ENCODE assay signal across 8 mouse cellular contexts in genomic region chr9:96669877-96670276, GRCm38 (mm10). TPM values are rescaled to one million over a fixed set of nuclear protein-coding genes. Genes with fewer than 3 reads are reported as not detected.
DNase-seq lines count a peak whose midpoint lies in the region; ATAC-seq and TF ChIP-seq lines count a peak whose summit lies in the region.

No protein-coding gene starts in this region.

- in situ Hi-C loops in CH12.LX (cut with MboI; ENCODE audit: low pct_ligation_motif_present, low pct_unique_long_range_greater_than_20kb, low sequenced_read_pairs) = loop anchor here (5.0 to 10.0 kb wide), 3 partner anchors 87 to 385 kb away; no protein-coding TSS in a partner anchor

- peak overlapping the region; percentile 64 for H3K4me2 ChIP-seq in CH12.LX (ENCODE audit: insufficient read depth, low read depth, poor library complexity, severe bottlenecking)
- peak overlapping the region; percentile 57 for H3K4me2 ChIP-seq in forebrain, embryonic 11.5 days (ENCODE audit: low read depth, low read length, severe bottlenecking)
- H3K4me2 ChIP-seq in heart, embryonic 16.5 days (ENCODE audit: low read depth, low read length) = peak overlapping the region; percentile 86
- peak overlapping the region; percentile 69 for H3K4me2 ChIP-seq in liver, embryonic 15.5 days
- peak overlapping the region; percentile 55 for H3K4me2 ChIP-seq in neural tube, embryonic 12.5 days (replicated peaks)

- H3K27me3 ChIP-seq in CH12.LX (replicated peaks) = no peaks in the 10 kb centered on the region
- H3K27me3 ChIP-seq in forebrain, embryonic 11.5 days (ENCODE audit: control insufficient read depth, insufficient read depth, low read length) = no peaks in the 10 kb centered on the region
- H3K27me3 ChIP-seq in heart, embryonic 16.5 days (ENCODE audit: control insufficient read depth, insufficient read depth, low read length) = no peaks in the 10 kb centered on the region
- H3K27me3 ChIP-seq in liver, embryonic 15.5 days = no peaks in the 10 kb centered on the region
- no peaks in the 10 kb centered on the region for H3K27me3 ChIP-seq in neural tube, embryonic 12.5 days (replicated peaks)

- peak overlapping the region; percentile 63 for H3K27ac ChIP-seq in CH12.LX (ENCODE audit: insufficient read depth, low read depth)
- peak overlapping the region; percentile 47; the same call in 1 of the 2 replicates for H3K27ac ChIP-seq in forebrain, embryonic 11.5 days (ENCODE audit: low read depth, low read length)
- no peak overlapping the region for H3K27ac ChIP-seq in heart, embryonic 16.5 days (ENCODE audit: low read length)
- no peak overlapping the region for H3K27ac ChIP-seq in liver, embryonic 15.5 days (replicated peaks)
- peak overlapping the region; percentile 47 for H3K27ac ChIP-seq in neural tube, embryonic 12.5 days

- peak; percentile 99 for DNase-seq in CH12.LX (ENCODE audit: extremely low read depth)
- peak; percentile 92 for DNase-seq in c-Kit-positive CD71-positive TER-119-negative erythroid progenitor cells, embryonic 14.5 days (ENCODE audit: low read depth)
- DNase-seq in forebrain, embryonic 11.5 days (ENCODE audit: low spot score) = peak; percentile 95
- DNase-seq in kidney, postnatal 36 days = peak; percentile 97 to 98
- peak; percentile 96 for DNase-seq in telencephalon, adult 2 months (ENCODE audit: low read depth, low spot score)

- no peaks in the 10 kb centered on the region for H3K9me3 ChIP-seq in CH12.LX (replicated peaks; ENCODE audit: low read length)
- H3K9me3 ChIP-seq in forebrain, embryonic 11.5 days (ENCODE audit: control insufficient read depth, low read length) = no peaks in the 10 kb centered on the region
- no peaks in the 10 kb centered on the region for H3K9me3 ChIP-seq in heart, embryonic 16.5 days (replicated peaks; ENCODE audit: control insufficient read depth, low read length)
- H3K9me3 ChIP-seq in liver, embryonic 15.5 days (replicated peaks) = no peaks in the 10 kb centered on the region
- H3K9me3 ChIP-seq in neural tube, embryonic 12.5 days = no peaks in the 10 kb centered on the region

- WGBS in forebrain, embryonic 11.5 days = 3% methylated on average over 15 of the region's 15 CpGs
- 4% methylated on average over 15 of the region's 15 CpGs for WGBS in heart, embryonic 16.5 days
- 1% methylated on average over 15 of the region's 15 CpGs for WGBS in liver, embryonic 15.5 days (ENCODE audit: insufficient replicate concordance)
- WGBS in neural tube, embryonic 12.5 days = 5% methylated on average over 15 of the region's 15 CpGs

- peak; percentile 80 for TF ChIP-seq POLR2A in CH12.LX (IDR thresholded peaks at IDR 0.05; ENCODE audit: low read depth, low read length)

- dilution Hi-C loops in CH12.LX (cut with MboI; ENCODE audit: extremely low pct_ligation_motif_present, extremely low pct_unique_long_range_greater_than_20kb, low sequenced_read_pairs) = no loop called here

- ATAC-seq in forebrain, embryonic 11.5 days (replicated peaks; ENCODE audit: low FRiP score) = peak; percentile 100
- peak; percentile 100 for ATAC-seq in heart, embryonic 16.5 days (replicated peaks; ENCODE audit: extremely low read depth, insufficient read depth, low FRiP score)
- ATAC-seq in liver, embryonic 15.5 days (ENCODE audit: insufficient read depth) = peak; percentile 97
- ATAC-seq in neural tube, embryonic 12.5 days (ENCODE audit: low FRiP score, low read depth) = peak; percentile 100

- TF ChIP-seq EP300 in CH12.LX (IDR thresholded peaks at IDR 0.05; ENCODE audit: low read length) = no peak

- TF ChIP-seq RAD21 in CH12.LX (IDR thresholded peaks at IDR 0.05; ENCODE audit: low read depth, low read length) = peak; percentile 94

- H3K36me3 ChIP-seq in CH12.LX (replicated peaks in 1 of 2; ENCODE audit: control insufficient read depth in 1 of 2, insufficient read depth in 1 of 2, low read length in 1 of 2) = no peaks in the 10 kb centered on the region
- H3K36me3 ChIP-seq in forebrain, embryonic 11.5 days (ENCODE audit: control insufficient read depth, insufficient read depth, low read length) = no peaks in the 10 kb centered on the region
- H3K36me3 ChIP-seq in heart, embryonic 16.5 days (ENCODE audit: control insufficient read depth, insufficient read depth) = no peaks in the 10 kb centered on the region
- no peaks in the 10 kb centered on the region for H3K36me3 ChIP-seq in liver, embryonic 15.5 days (replicated peaks)
- no peaks in the 10 kb centered on the region for H3K36me3 ChIP-seq in neural tube, embryonic 12.5 days

- peaks cover 3 to 24% of the 10 kb centered on the region in 2 experiments; a peak in 3 of 4 replicates for H3K4me1 ChIP-seq in CH12.LX (ENCODE audit: control insufficient read depth in 1 of 2, insufficient read depth in 2 of 2)
- H3K4me1 ChIP-seq in forebrain, embryonic 11.5 days (replicated peaks; ENCODE audit: control insufficient read depth, insufficient read depth, low read length) = peaks cover 6% of the 10 kb centered on the region; the same call in 1 of the 2 replicates
- peaks cover 3% of the 10 kb centered on the region; the same call in 1 of the 2 replicates for H3K4me1 ChIP-seq in heart, embryonic 16.5 days (ENCODE audit: control insufficient read depth, insufficient read depth, low read length)
- H3K4me1 ChIP-seq in liver, embryonic 15.5 days (replicated peaks) = peaks cover 4% of the 10 kb centered on the region; the same call in 1 of the 2 replicates
- no peaks in the 10 kb centered on the region for H3K4me1 ChIP-seq in neural tube, embryonic 12.5 days

- H3K79me2 ChIP-seq in CH12.LX (replicated peaks; ENCODE audit: control insufficient read depth, extremely low read depth, insufficient read depth, poor library complexity, severe bottlenecking) = no peaks in the 10 kb centered on the region

- H3K9ac ChIP-seq in CH12.LX (ENCODE audit: insufficient read depth, low read depth) = peak overlapping the region; percentile 53; the same call in 1 of the 2 replicates
- H3K9ac ChIP-seq in forebrain, embryonic 11.5 days (ENCODE audit: low read length) = peak overlapping the region; percentile 58
- peak overlapping the region; percentile 66 for H3K9ac ChIP-seq in heart, embryonic 16.5 days (ENCODE audit: low read length)
- H3K9ac ChIP-seq in liver, embryonic 15.5 days = no peak overlapping the region
- H3K9ac ChIP-seq in neural tube, embryonic 12.5 days = peak overlapping the region; percentile 35; the same call in 1 of the 2 replicates

- peak overlapping the region in 2 of 3 experiments; percentile 48 to 49 for H3K4me3 ChIP-seq in CH12.LX (replicated peaks in 1 of 3; ENCODE audit: low read depth in 2 of 3, low read length in 2 of 3, poor library complexity in 1 of 3)
- peak overlapping the region; percentile 23; the same call in 1 of the 2 replicates for H3K4me3 ChIP-seq in forebrain, embryonic 11.5 days (ENCODE audit: low read depth, low read length)
- H3K4me3 ChIP-seq in heart, embryonic 16.5 days (ENCODE audit: low read length) = peak overlapping the region; percentile 56
- H3K4me3 ChIP-seq in liver, embryonic 15.5 days (replicated peaks) = peak overlapping the region; percentile 41
- H3K4me3 ChIP-seq in neural tube, embryonic 12.5 days = peak overlapping the region; percentile 20

- peak in 1 of 2 experiments; percentile 98; a peak in 3 of 4 replicates for TF ChIP-seq CTCF in CH12.LX (conservative IDR thresholded peaks at IDR 0.05 in 1 of 2, IDR thresholded peaks at IDR 0.05 in 1 of 2; ENCODE audit: low read depth in 2 of 2, low read length in 2 of 2)

TF ChIP-seq in CH12.LX, 34 proteins besides CTCF, POLR2A, EP300 and RAD21 (continues in another document):
- TF ChIP-seq CHD1 (IDR thresholded peaks at IDR 0.05; ENCODE audit: low read depth, low read length) (no peak), KAT2A (IDR thresholded peaks at IDR 0.05; ENCODE audit: insufficient replicate concordance, low read length) (no peak), BHLHE40 (IDR thresholded peaks at IDR 0.05; ENCODE audit: low read depth, low read length) (no peak), SIN3A (IDR thresholded peaks at IDR 0.05; ENCODE audit: low read length) (0 out of 2 replicates have a peak, but pooled peaks have one; percentile 48), MXI1 (IDR thresholded peaks at IDR 0.05; ENCODE audit: low read depth, low read length) (no peak), USF1 (IDR thresholded peaks at IDR 0.05; ENCODE audit: low read depth, low read length) (peak; percentile 64), HCFC1 (IDR thresholded peaks at IDR 0.05; ENCODE audit: low read depth, low read length) (peak; percentile 53), MEF2A (IDR thresholded peaks at IDR 0.05; ENCODE audit: borderline replicate concordance, low read depth, low read length) (peak; percentile 63; the same call in 1 of the 2 replicates), JUN (IDR thresholded peaks at IDR 0.05; ENCODE audit: insufficient read depth, low read depth, low read length) (0 out of 2 replicates have a peak, but pooled peaks have one; percentile 2), TCF12 (IDR thresholded peaks at IDR 0.05; ENCODE audit: low read depth, low read length) (peak; percentile 78; the same call in 1 of the 2 replicates), RCOR1 (conservative IDR thresholded peaks at IDR 0.05; ENCODE audit: low read depth, low read length) (no peak), GABPA (IDR thresholded peaks at IDR 0.05; ENCODE audit: insufficient replicate concordance, low read depth, low read length) (no peak), JUND (conservative IDR thresholded peaks at IDR 0.05; ENCODE audit: low read depth, low read length) (0 out of 2 replicates have a peak, but pooled peaks have one; percentile 9), ETS1 (conservative IDR thresholded peaks at IDR 0.05; ENCODE audit: low read depth, low read length) (peak; percentile 37; the same call in 1 of the 2 replicates), ZNF384 (IDR thresholded peaks at IDR 0.05; ENCODE audit: low read depth, low read length) (no peak), NRF1 (IDR thresholded peaks at IDR 0.05; ENCODE audit: low read depth, low read length) (no peak), ZC3H11A (IDR thresholded peaks at IDR 0.05; ENCODE audit: low read depth, low read length) (peak; percentile 80), PAX5 (IDR thresholded peaks at IDR 0.05; ENCODE audit: low read length) (no peak), MAZ (IDR thresholded peaks at IDR 0.05; ENCODE audit: low read depth, low read length) (no peak), ZKSCAN1 (IDR thresholded peaks at IDR 0.05; ENCODE audit: borderline replicate concordance, low read depth, low read length) (no peak), USF2 (conservative IDR thresholded peaks at IDR 0.05; ENCODE audit: low read depth, low read length) (no peak; the same call in 1 of the 2 replicates)

RNA-seq across cellular contexts. Expression of gene Rasa2, which starts 38.5 kb away (rescaled TPM):
- total RNA-seq in CH12.LX (2012; rRNA removed) (9.8 and 10.2 TPM in 2 replicates), CH12.LX (2014; rRNA removed) (8.9 and 9.7 TPM in 2 replicates)
- 8.7 and 9.8 TPM in 2 replicates for polyA plus RNA-seq in CH12.LX (2012; ENCODE audit: insufficient read length, low read depth)
- 15.8 and 16.9 TPM in 2 replicates for polyA plus RNA-seq in forebrain, embryonic 11.5 days (2014; fragmentation: Nextera tagmentation; extraction: Ambion mirVana)
- polyA plus RNA-seq in heart, embryonic 16.5 days (2015; fragmentation: Nextera tagmentation; extraction: Ambion mirVana) = 13.3 and 13.4 TPM in 2 replicates
- polyA plus RNA-seq in liver, embryonic 15.5 days (2015; fragmentation: Nextera tagmentation; extraction: Ambion mirVana) = 1.8 and 2.2 TPM in 2 replicates
- 16.4 and 17.9 TPM in 2 replicates for polyA plus RNA-seq in neural tube, embryonic 12.5 days (2016; fragmentation: Nextera tagmentation; extraction: Ambion mirVana)

Comparison
In these comparisons a context has a peak if more than half of its experiments do, and no peak if none do; other contexts are left out.
1. H3K27ac ChIP-seq: peak in CH12.LX (single experiment), forebrain, embryonic 11.5 days (single experiment) and neural tube, embryonic 12.5 days (single experiment); none in heart, embryonic 16.5 days (single experiment) and liver, embryonic 15.5 days (single experiment).
2. Peak in every context shown above with its lines, with median percentiles within 50 percentile points of each other: DNase-seq, H3K4me2 ChIP-seq, H3K4me3 ChIP-seq and ATAC-seq.